Mouse (Mus musculus) heart, embryonic 14.5 days (tissue): ENCODE measurements at regions not wholly inside any gene's neighbourhood (a gene's known extent, or its start where the extent isn't known, plus 50 kb on each side); places are given as distances from the start of the nearest gene placed in this dataset.

Source experiments
- ATAC-seq: fragments of 200-750 bp; cut with Nextera tagmentation; 2 replicates; pipeline ENCODE4 v1.8.0; 2017; ENCODE audit warnings: low read depth, moderate TSS enrichment; ENCODE audit not compliant: insufficient number of reproducible peaks, insufficient read depth, low FRiP score
- H3K27ac ChIP-seq, 2 experiments: fragments of 200-500 bp in 1 of 2; fragments of 300-500 bp in 1 of 2; sonication (generic) in 1 of 2; replicated peaks in 1 of 2; 2 replicates each; pipeline ENCODE4 v1.5.1; 2012 to 2014; ENCODE audit warnings: low read depth in 2 of 2, low read length in 2 of 2, control low read depth in 1 of 2, mild to moderate bottlenecking in 1 of 2, mixed read lengths in 1 of 2; ENCODE audit not compliant: control insufficient read depth in 1 of 2, insufficient read depth in 1 of 2
- H3K27me3 ChIP-seq: fragments of 300-500 bp; sonication (generic); 2 replicates; pipeline ENCODE4 v1.6.1; 2014; ENCODE audit warnings: mild to moderate bottlenecking, low read length, control low read depth; ENCODE audit not compliant: control insufficient read depth, insufficient read depth
- H3K36me3 ChIP-seq: fragments of 300-500 bp; sonication (generic); 2 replicates; pipeline ENCODE4 v1.6.1; 2014; ENCODE audit warnings: mild to moderate bottlenecking, control low read depth, low read length, mixed read lengths; ENCODE audit not compliant: control insufficient read depth, insufficient read depth
- H3K4me1 ChIP-seq, 2 experiments: fragments of 200-500 bp in 1 of 2; fragments of 300-500 bp in 1 of 2; sonication (generic) in 1 of 2; 2 replicates each; pipeline ENCODE4 v1.6.1; 2012 to 2014; ENCODE audit warnings: low read length in 2 of 2, control low read depth in 1 of 2, mixed read lengths in 1 of 2; ENCODE audit not compliant: control insufficient read depth in 2 of 2, insufficient read depth in 2 of 2
- H3K4me2 ChIP-seq: fragments of 300-500 bp; sonication (generic); 2 replicates; pipeline ENCODE4 v1.6.1; 2014; ENCODE audit warnings: mild to moderate bottlenecking, low read length
- H3K4me3 ChIP-seq, 2 experiments: fragments of 200-500 bp in 1 of 2; fragments of 300-500 bp in 1 of 2; sonication (generic) in 1 of 2; 2 replicates each; pipeline ENCODE4 v1.5.1; 2012 to 2014; ENCODE audit warnings: low read length in 2 of 2, mild to moderate bottlenecking in 2 of 2, control low read depth in 1 of 2, low read depth in 1 of 2, moderate library complexity in 1 of 2; ENCODE audit not compliant: control insufficient read depth in 1 of 2, insufficient read depth in 1 of 2
- H3K9ac ChIP-seq: fragments of 300-500 bp; sonication (generic); 2 replicates; pipeline ENCODE4 v1.6.1; 2014; ENCODE audit warnings: mild to moderate bottlenecking, low read length
- H3K9me3 ChIP-seq: fragments of 300-500 bp; sonication (generic); 2 replicates; pipeline ENCODE4 v1.6.1; 2016; ENCODE audit warnings: low read length, control low read depth; ENCODE audit not compliant: control insufficient read depth
- WGBS: fragments of 180-500 bp; shearing (Covaris S2); extraction: QIAGEN DNeasy Blood & Tissue Kit; methylation state at CpG from one replicate; pipeline ENCODE4 v1.1.7; 2014; 5-methylcytosine and 5-hydroxymethylcytosine counted together

DNA sequence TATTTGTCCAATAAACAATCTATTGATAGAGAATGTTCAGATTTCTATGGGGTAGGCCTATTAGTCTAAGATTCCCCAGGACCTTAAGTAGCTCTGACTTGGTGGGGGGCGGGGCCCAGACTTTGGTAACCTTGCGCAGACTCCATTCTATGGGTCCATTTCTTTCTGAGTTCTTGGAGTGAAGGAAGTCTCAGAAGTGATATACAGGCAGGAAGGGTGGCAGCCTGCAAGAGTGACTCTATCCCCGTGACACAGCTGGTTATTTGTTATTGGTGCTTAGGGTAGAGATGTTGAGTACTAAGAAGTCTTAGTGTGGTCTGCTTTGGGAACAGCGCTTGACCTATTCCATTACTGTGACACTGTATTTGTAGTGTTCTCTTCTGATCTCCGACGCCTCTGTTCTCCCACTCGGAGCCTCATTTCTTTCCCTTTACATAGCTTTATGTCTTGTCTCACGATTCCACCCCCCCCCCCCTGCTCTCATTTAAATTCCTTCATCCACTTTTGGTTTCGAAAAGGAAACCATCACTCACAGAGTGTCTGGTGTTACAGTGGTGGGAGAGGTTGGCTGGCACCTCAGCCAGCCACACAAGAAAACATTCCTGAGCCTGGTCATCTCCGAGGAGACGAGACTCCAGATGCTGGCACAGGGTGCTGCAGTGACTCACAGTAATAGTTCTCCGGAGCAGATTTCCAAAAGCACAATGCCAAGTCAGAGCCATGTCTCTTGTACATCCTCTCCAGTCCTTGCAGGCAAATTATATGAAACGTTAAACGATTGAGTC is 340.0 kb downstream of the Cog6 start:
- Histone ChIP-seq H3K36me3 (no peaks in the 10 kb centered on the region), H3K9ac (no peak overlapping the region), H3K4me1 (no peaks in the 10 kb centered on the region), H3K9me3 (0 out of 2 replicates have a peak, but pooled peaks cover 3% of the 10 kb centered on the region), H3K4me2 (no peak overlapping the region), H3K27me3 (no peaks in the 10 kb centered on the region), H3K27ac (no peak overlapping the region), H3K4me3 (no peak overlapping the region)
- 83% methylated on average over 14 of the region's 14 CpGs for WGBS
- ATAC-seq = no peak

DNA sequence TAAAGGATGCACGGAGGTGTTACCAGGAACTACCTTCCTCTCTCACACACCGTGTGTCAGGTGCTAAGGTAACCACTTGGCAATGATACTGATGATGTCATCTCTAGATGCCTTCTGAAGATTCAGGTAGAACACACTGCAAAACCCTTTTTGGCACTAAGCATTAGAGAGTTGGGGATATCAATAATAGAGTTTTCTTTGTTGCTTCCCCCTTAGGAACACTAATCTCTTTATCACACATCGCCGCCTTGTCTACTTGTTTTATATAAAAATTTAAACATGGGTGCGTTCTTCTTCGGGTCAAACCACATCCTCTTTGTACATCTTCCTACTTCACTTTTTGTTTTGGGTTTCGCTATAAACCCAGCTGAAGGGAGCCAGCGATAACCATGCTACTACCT is 346.4 kb downstream of the Cog6 start:
- no peaks in the 10 kb centered on the region for H3K36me3 ChIP-seq
- ATAC-seq = no peak
- no peak overlapping the region for H3K4me3 ChIP-seq
- WGBS = 90% methylated on average over 8 of the region's 8 CpGs
- H3K4me2 ChIP-seq = no peak overlapping the region
- H3K27me3 ChIP-seq = no peaks in the 10 kb centered on the region
- no peak overlapping the region for H3K27ac ChIP-seq
- H3K9ac ChIP-seq = no peak overlapping the region
- no peaks in the 10 kb centered on the region for H3K9me3 ChIP-seq
- H3K4me1 ChIP-seq = 0 out of 4 replicates have a peak, but pooled peaks cover 0 to 2% of the 10 kb centered on the region in 2 experiments

DNA sequence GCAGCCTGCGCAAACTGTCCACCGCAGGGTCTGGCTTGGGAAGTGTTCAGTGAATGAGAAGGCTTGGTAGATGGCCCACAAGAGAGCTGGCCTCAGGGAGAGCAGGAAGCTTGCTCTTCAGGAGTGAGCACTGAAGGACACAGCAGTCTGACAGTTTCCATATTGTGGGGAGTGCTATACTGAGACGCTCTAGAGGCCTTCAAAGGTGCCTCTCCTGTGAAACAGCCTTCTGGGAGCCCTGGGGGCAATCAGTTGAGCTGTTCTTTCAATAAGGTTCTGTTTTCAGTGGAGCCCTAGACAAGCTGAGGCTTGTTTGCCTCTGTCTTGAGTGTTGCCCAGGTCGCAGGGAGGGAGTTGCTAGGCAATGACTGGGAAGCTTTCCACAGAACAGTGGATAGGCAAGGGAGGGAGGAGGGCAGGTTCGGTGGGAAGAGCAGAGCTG is 353.9 kb downstream of the Cog6 start:
- 55% methylated on average over 5 of the region's 5 CpGs for WGBS
- Histone ChIP-seq H3K27ac (no peak overlapping the region), H3K9me3 (no peaks in the 10 kb centered on the region), H3K4me3 (no peak overlapping the region), H3K4me1 (peaks cover 2 to 4% of the 10 kb centered on the region in 2 experiments; a peak in 1 of 4 replicates), H3K9ac (no peak overlapping the region), H3K27me3 (no peaks in the 10 kb centered on the region), H3K36me3 (no peaks in the 10 kb centered on the region), H3K4me2 (no peak overlapping the region)
- ATAC-seq = no peak

DNA sequence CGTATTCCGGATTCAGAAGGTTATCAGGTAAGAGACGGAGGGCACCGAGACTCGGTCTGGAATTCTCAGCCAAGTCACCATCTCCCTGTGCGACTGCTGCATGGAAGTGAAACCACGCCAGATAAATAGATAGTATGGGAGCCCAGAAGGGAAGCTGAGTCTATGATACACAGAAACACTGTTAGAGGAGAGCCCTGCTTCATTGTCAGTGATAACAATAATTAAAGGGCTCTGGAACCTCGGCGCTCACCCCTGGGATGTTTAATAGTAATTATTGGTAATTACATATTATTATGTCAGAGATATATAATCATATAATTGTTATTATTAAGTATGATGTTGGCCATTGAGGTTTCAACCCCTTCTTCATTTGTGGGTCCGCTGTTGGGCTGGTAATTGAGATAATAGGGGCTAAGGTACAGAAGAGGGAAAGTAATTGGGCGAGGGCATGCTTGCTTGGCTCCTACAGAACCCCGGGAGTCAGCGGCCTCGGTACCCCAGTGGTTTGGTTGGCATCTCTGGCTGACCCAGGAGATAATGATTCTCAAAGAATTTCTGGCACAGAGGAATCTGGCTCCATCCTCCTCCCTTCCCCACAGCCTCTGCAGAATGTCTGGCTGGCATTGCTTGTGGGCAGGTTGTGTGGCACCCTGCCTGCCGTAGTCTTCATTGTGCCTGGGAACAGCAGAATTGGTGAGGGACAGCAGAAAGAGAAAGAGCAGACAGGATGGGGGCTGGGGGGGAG is 354.7 kb downstream of the Cog6 start:
- Histone ChIP-seq H3K27me3 (no peaks in the 10 kb centered on the region), H3K4me3 (no peak overlapping the region), H3K27ac (no peak overlapping the region), H3K4me2 (no peak overlapping the region), H3K9ac (no peak overlapping the region), H3K4me1 (peaks cover 2 to 3% of the 10 kb centered on the region in 2 experiments; a peak in 1 of 4 replicates), H3K9me3 (no peaks in the 10 kb centered on the region), H3K36me3 (no peaks in the 10 kb centered on the region)
- 80% methylated on average over 15 of the region's 15 CpGs for WGBS
- ATAC-seq = no peak

DNA sequence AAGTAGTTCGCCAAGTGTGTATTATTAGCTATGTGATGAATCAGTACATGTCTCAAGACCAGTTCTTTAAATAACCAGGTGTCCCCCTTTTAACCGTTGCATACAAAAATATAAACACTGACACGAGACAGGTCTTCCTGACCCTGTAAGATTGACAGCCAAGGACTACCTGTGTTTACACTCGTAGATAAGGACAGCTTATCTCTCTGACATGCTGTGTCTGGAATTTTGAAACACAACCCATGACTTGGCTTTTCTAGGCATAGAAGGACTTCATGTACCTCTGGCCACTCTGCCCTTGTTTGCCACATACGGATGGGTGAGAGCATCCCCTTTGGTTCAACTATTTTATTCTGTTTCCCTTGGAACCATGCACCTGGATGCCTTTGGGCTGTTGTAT is 364.0 kb downstream of the Cog6 start:
- Histone ChIP-seq H3K9me3 (peaks cover 8% of the 10 kb centered on the region), H3K27ac (no peak overlapping the region), H3K36me3 (no peaks in the 10 kb centered on the region), H3K4me3 (no peak overlapping the region), H3K27me3 (no peaks in the 10 kb centered on the region), H3K4me2 (no peak overlapping the region), H3K9ac (no peak overlapping the region), H3K4me1 (no peaks in the 10 kb centered on the region)
- WGBS = 22% methylated on average over 5 of the region's 5 CpGs
- no peak for ATAC-seq

DNA sequence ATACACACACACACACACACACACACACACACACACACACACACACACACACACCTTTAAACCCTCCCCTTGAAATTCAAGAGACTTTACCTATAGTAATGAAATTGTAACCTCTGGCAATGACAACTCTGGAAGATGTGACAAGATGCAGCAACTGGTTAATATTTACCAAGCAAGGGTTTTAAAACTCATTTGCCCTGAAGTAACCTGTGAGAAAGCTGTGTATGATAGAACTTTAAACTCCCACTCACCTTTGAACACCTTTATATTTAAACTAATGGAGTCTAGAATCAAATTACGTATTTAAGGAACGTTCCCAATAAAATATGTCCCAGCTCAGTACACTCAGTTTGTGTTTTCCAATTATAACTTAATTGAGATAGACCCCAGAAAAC is 364.6 kb downstream of the Cog6 start:
- no peak for ATAC-seq
- no peak overlapping the region for H3K4me3 ChIP-seq
- WGBS = 91% methylated on average over 2 of the region's 2 CpGs
- H3K36me3 ChIP-seq = no peaks in the 10 kb centered on the region
- peaks cover 8% of the 10 kb centered on the region for H3K9me3 ChIP-seq
- H3K4me2 ChIP-seq = no peak overlapping the region
- no peak overlapping the region for H3K9ac ChIP-seq
- H3K4me1 ChIP-seq = no peaks in the 10 kb centered on the region
- no peaks in the 10 kb centered on the region for H3K27me3 ChIP-seq
- no peak overlapping the region for H3K27ac ChIP-seq

DNA sequence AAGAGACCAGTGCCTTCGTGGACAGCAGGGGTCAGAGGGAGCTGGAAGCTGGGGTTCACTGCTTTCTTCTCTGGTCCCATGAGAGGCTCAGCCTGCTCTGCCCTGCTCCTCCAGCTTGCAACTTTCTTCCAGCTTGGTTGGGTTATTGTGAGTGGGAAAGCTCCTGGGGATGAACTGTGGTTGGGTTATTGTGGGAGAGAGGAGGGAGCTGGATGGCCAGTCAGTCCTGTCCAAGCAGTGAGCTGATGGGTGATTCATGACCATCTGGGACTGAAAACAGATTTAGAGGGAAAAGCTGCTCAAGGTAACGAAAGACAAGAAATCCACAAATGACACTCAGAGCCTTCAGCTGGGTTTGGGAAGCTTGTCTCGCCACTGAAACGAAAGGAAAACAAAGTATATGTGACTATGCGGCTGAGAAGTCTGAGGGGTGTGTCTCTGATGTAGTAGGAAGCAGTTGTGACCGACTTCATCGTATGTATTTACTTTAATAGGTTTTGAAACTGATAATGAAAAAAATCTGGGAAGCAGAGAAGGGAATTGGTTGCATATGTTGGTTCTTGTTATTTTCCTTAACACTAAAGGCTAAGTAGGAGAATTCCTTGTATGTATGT is 365.1 kb downstream of the Cog6 start:
- no peaks in the 10 kb centered on the region for H3K4me1 ChIP-seq
- H3K9me3 ChIP-seq = peaks cover 8% of the 10 kb centered on the region
- H3K36me3 ChIP-seq = no peaks in the 10 kb centered on the region
- H3K27ac ChIP-seq = no peak overlapping the region
- H3K4me2 ChIP-seq = no peak overlapping the region
- H3K4me3 ChIP-seq = no peak overlapping the region
- H3K27me3 ChIP-seq = no peaks in the 10 kb centered on the region
- WGBS = 65% methylated on average over 7 of the region's 7 CpGs
- ATAC-seq = no peak
- H3K9ac ChIP-seq = no peak overlapping the region
